Comparison of ENCODE assay signal across 25 mouse cellular contexts in genomic region chr4:110214543-110214942, GRCm38 (mm10).
DNase-seq lines count a peak whose midpoint lies in the region; ATAC-seq and TF ChIP-seq lines count a peak whose summit lies in the region.
"Had no signal": no experiment of that assay in that cellular context is flagged by ENCODE, and none has a peak within 500 bp of the region (broad histone marks: within the 10 kb centered on the region; RNA-seq: fewer than 3 reads in every experiment).

No protein-coding gene starts in this region.

- H3K4me3 ChIP-seq in forebrain, embryonic 15.5 days, result no peak overlapping the region
- H3K4me3 ChIP-seq in forebrain, embryonic 13.5 days, result no peak overlapping the region
- H3K4me3 ChIP-seq in layer of hippocampus, adult 2 months, result no peak overlapping the region
- no peak overlapping the region for H3K4me3 ChIP-seq in hindbrain, postnatal 0 days (ENCODE audit: low read length)
- no peak overlapping the region for H3K4me3 ChIP-seq in intestine, embryonic 15.5 days (replicated peaks)
- H3K4me3 ChIP-seq in cerebellum, adult 2 months (replicated peaks; ENCODE audit: insufficient read depth, low read depth, low read length), result no peak overlapping the region
- H3K4me3 ChIP-seq: embryonic facial prominence, embryonic 15.5 days; forebrain, embryonic 10.5 days; limb, embryonic 13.5 days; lung, embryonic 15.5 days had no signal

- no peak overlapping the region for H3K4me2 ChIP-seq in forebrain, embryonic 15.5 days (replicated peaks)
- H3K4me2 ChIP-seq in forebrain, embryonic 13.5 days, result no peak overlapping the region
- H3K4me2 ChIP-seq in hindbrain, postnatal 0 days (ENCODE audit: low read depth, low read length), result no peak overlapping the region
- no peak overlapping the region for H3K4me2 ChIP-seq in intestine, embryonic 15.5 days (replicated peaks)
- H3K4me2 ChIP-seq: embryonic facial prominence, embryonic 15.5 days; limb, embryonic 13.5 days; lung, embryonic 15.5 days; midbrain, embryonic 11.5 days had no signal

- H3K27me3 ChIP-seq in forebrain, embryonic 15.5 days, result no peaks in the 10 kb centered on the region
- H3K27me3 ChIP-seq in forebrain, embryonic 13.5 days, result no peaks in the 10 kb centered on the region
- H3K27me3 ChIP-seq in hindbrain, postnatal 0 days (ENCODE audit: insufficient read depth, low read length), result no peaks in the 10 kb centered on the region
- H3K27me3 ChIP-seq in intestine, embryonic 15.5 days (replicated peaks), result no peaks in the 10 kb centered on the region
- no peaks in the 10 kb centered on the region for H3K27me3 ChIP-seq in cerebellum, adult 2 months (ENCODE audit: control insufficient read depth, insufficient read depth, low read length)
- H3K27me3 ChIP-seq: embryonic facial prominence, embryonic 15.5 days; limb, embryonic 13.5 days; lung, embryonic 15.5 days had no signal

- peaks cover 35% of the 10 kb centered on the region for H3K4me1 ChIP-seq in forebrain, embryonic 15.5 days
- H3K4me1 ChIP-seq in forebrain, embryonic 13.5 days, result peaks cover 51% of the 10 kb centered on the region
- no peaks in the 10 kb centered on the region for H3K4me1 ChIP-seq in hindbrain, postnatal 0 days (ENCODE audit: insufficient read depth, low read length)
- no peaks in the 10 kb centered on the region for H3K4me1 ChIP-seq in intestine, embryonic 15.5 days (replicated peaks)
- H3K4me1 ChIP-seq in cerebellum, adult 2 months (ENCODE audit: control insufficient read depth, insufficient read depth, low read length), result peaks cover 3% of the 10 kb centered on the region; the same call in 1 of the 2 replicates
- H3K4me1 ChIP-seq: embryonic facial prominence, embryonic 15.5 days; lung, embryonic 15.5 days had no signal

- no peak overlapping the region for H3K9ac ChIP-seq in forebrain, embryonic 15.5 days (replicated peaks)
- no peak overlapping the region for H3K9ac ChIP-seq in forebrain, embryonic 13.5 days
- no peak overlapping the region for H3K9ac ChIP-seq in hindbrain, postnatal 0 days (replicated peaks; ENCODE audit: low read length)
- no peak overlapping the region for H3K9ac ChIP-seq in intestine, embryonic 15.5 days
- H3K9ac ChIP-seq: embryonic facial prominence, embryonic 15.5 days; limb, embryonic 13.5 days; liver, embryonic 14.5 days; lung, embryonic 15.5 days had no signal

- H3K27ac ChIP-seq in forebrain, embryonic 15.5 days (replicated peaks), result 0 out of 2 replicates have a peak overlapping the region, but pooled peaks have one; percentile 14
- H3K27ac ChIP-seq in forebrain, embryonic 13.5 days, result no peak overlapping the region
- H3K27ac ChIP-seq in layer of hippocampus, adult 2 months, result peak overlapping the region; percentile 53; the same call in 1 of the 2 replicates
- 0 out of 2 replicates have a peak overlapping the region, but pooled peaks have one; percentile 60 for H3K27ac ChIP-seq in hindbrain, postnatal 0 days
- no peak overlapping the region for H3K27ac ChIP-seq in intestine, embryonic 15.5 days
- H3K27ac ChIP-seq in cerebellum, adult 2 months (ENCODE audit: insufficient read depth, low read length), result no peak overlapping the region
- H3K27ac ChIP-seq: embryonic facial prominence, embryonic 15.5 days; limb, embryonic 13.5 days; liver, embryonic 14.5 days; lung, embryonic 15.5 days had no signal

- no peak for ATAC-seq in forebrain, embryonic 15.5 days (replicated peaks)
- no peak for ATAC-seq in forebrain, embryonic 13.5 days
- no peak for ATAC-seq in hindbrain, postnatal 0 days
- ATAC-seq in intestine, embryonic 15.5 days, result no peak
- ATAC-seq: inflammation-experienced regulatory T-cells, adult 6 months had no signal

- TF ChIP-seq POLR2A in cerebellum, adult 2 months (IDR thresholded peaks at IDR 0.05; ENCODE audit: borderline replicate concordance, insufficient read depth, low read length), result no peak

- peaks cover 22% of the 10 kb centered on the region for H3K36me3 ChIP-seq in forebrain, embryonic 15.5 days
- H3K36me3 ChIP-seq in forebrain, embryonic 13.5 days (ENCODE audit: poor library complexity, severe bottlenecking), result peaks cover 62% of the 10 kb centered on the region
- peaks cover 11% of the 10 kb centered on the region; the same call in 1 of the 2 replicates for H3K36me3 ChIP-seq in hindbrain, postnatal 0 days (ENCODE audit: insufficient read depth, low read length)
- H3K36me3 ChIP-seq in intestine, embryonic 15.5 days, result no peaks in the 10 kb centered on the region
- H3K36me3 ChIP-seq: embryonic facial prominence, embryonic 15.5 days; forebrain, embryonic 10.5 days; G1E; limb, embryonic 13.5 days; lung, embryonic 15.5 days had no signal

- H3K9me3 ChIP-seq in forebrain, embryonic 15.5 days, result no peaks in the 10 kb centered on the region
- H3K9me3 ChIP-seq in forebrain, embryonic 13.5 days (replicated peaks), result no peaks in the 10 kb centered on the region
- no peaks in the 10 kb centered on the region for H3K9me3 ChIP-seq in hindbrain, postnatal 0 days (ENCODE audit: low read length)
- no peaks in the 10 kb centered on the region for H3K9me3 ChIP-seq in intestine, embryonic 15.5 days
- H3K9me3 ChIP-seq: embryonic facial prominence, embryonic 15.5 days; forebrain, embryonic 10.5 days; limb, embryonic 13.5 days; lung, embryonic 15.5 days had no signal

- TF ChIP-seq CTCF in layer of hippocampus, adult 2 months (conservative IDR thresholded peaks at IDR 0.05), result no peak
- no peak for TF ChIP-seq CTCF in hindbrain, postnatal 0 days (IDR thresholded peaks at IDR 0.05; ENCODE audit: low read depth)
- no peak for TF ChIP-seq CTCF in cerebellum, adult 2 months (IDR thresholded peaks at IDR 0.05; ENCODE audit: borderline replicate concordance, insufficient read depth, low read depth, low read length)

- no peak for DNase-seq in layer of hippocampus, adult 2 months (ENCODE audit: low spot score in 2 of 2)
- no peak for DNase-seq in layer of hippocampus, postnatal 25 days (ENCODE audit: extremely low spot score in 1 of 2, low spot score in 1 of 2)
- DNase-seq in 3T3-L1 (ENCODE audit: low read depth, low spot score), result peak; percentile 25
- DNase-seq in hindbrain, postnatal 0 days (ENCODE audit: low spot score), result no peak
- DNase-seq in cerebellum, adult 2 months, result no peak
- DNase-seq: adrenal gland, postnatal 25 days; cerebellum, adult 11-12 months; cerebellum, postnatal 36 days; gastrocnemius, postnatal 10 days; heart, postnatal 10 days; kidney, adult 8-10 months; kidney, postnatal 25 days; lung, postnatal 4 days; thymus, postnatal 36 days had no signal

- 89% methylated on average over 6 of the region's 6 CpGs for WGBS in forebrain, embryonic 15.5 days
- WGBS in forebrain, embryonic 13.5 days, result 91% methylated on average over 6 of the region's 6 CpGs
- WGBS in hindbrain, postnatal 0 days, result 82% methylated on average over 6 of the region's 6 CpGs
- 81% methylated on average over 6 of the region's 6 CpGs for WGBS in intestine, embryonic 15.5 days
- WGBS in cerebellum, adult 2 months, result 97% methylated on average over 6 of the region's 6 CpGs

Comparison
In these comparisons a context has a peak if more than half of its experiments do, and no peak if none do; other contexts are left out.
1. H3K27ac ChIP-seq: peak in forebrain, embryonic 15.5 days (single experiment), layer of hippocampus, adult 2 months (single experiment) and hindbrain, postnatal 0 days (single experiment); none in forebrain, embryonic 13.5 days (single experiment), intestine, embryonic 15.5 days (single experiment) and cerebellum, adult 2 months (single experiment).